Mouse (Mus musculus): Measurements from ENCODE around the gene St7. TPM values are rescaled to one million over a fixed set of nuclear protein-coding genes. Genes with fewer than 3 reads are reported as not detected.

The St7 gene
- polyA plus RNA-seq, 2 experiments: 29.7 to 33.0 TPM

DNA sequence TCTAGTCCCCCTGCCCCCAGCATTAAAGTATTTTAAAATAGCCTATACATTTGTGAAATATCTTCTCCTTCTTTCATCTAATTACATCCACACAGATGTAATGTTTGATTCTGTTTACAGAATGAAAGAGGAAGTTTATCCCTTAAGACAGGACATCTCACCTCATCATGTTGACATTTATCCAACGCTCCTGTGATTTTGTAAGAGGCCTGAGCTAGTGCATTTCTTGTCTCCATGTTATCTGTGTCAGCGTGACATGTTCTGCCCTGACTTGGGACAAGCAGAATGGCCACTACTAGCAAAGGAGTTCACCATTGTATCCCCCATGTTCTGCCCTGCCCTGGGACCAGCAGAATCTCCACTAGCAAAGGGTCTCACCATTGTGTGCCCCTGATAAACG, 270.7 kb downstream of the St7 start:
- no peak overlapping the region for H3K9ac ChIP-seq (ENCODE audit: low read depth, low read length, severe bottlenecking)
- no peaks in the 10 kb centered on the region for H3K9me3 ChIP-seq (ENCODE audit: control insufficient read depth, low read length)
- ATAC-seq (ENCODE audit: low FRiP score, low read depth) (no peak), DNase-seq (ENCODE audit: low spot score) (no peak)
- H3K27ac ChIP-seq (replicated peaks; ENCODE audit: low read depth, low read length): no peak overlapping the region
- TF ChIP-seq POLR2A (IDR thresholded peaks at IDR 0.05; ENCODE audit: borderline replicate concordance, extremely low read depth, insufficient read depth, insufficient read length): no peak
- H3K27me3 ChIP-seq (ENCODE audit: control insufficient read depth, insufficient read depth, low read length): no peaks in the 10 kb centered on the region
- H3K36me3 ChIP-seq (ENCODE audit: control insufficient read depth, insufficient read depth, low read length): no peaks in the 10 kb centered on the region
- H3K4me1 ChIP-seq (ENCODE audit: control insufficient read depth, insufficient read depth, low read length): no peaks in the 10 kb centered on the region
- 91% methylated on average over 3 of the region's 3 CpGs for WGBS
- H3K4me3 ChIP-seq (replicated peaks; ENCODE audit: low read length): no peak overlapping the region
- no peak overlapping the region for H3K4me2 ChIP-seq (replicated peaks; ENCODE audit: low read depth, low read length, severe bottlenecking)

DNA sequence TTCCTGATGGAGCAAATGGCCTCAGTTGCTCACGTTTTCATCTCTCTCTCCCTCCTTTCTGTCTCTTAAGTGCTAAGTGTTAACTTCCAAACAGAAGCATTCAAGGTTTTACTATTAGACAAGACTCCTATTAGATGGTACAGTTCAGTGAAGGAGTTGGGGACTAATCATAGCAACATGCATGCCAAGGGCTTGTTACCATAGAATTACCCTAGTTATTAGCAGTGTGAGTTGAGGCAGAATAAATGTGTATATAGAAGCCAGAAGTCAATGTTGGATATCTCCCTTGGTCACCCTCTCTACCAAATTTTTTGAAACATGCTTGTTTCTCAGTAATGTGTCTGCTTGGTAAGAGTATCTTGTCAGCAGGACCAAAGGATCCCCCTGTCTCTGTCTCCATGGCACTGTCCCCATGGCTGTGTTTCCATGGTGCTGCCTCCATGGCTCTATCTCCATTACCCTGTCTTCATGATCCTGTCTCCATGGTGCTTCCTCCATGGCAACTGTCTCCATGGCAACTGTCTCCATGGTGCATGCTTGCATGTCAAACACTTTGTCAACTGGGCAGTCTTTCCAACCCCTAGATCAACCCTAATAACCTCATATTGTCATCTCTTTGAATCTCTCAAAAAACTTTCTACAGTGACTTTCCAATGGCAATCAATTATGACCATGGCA, 275.9 kb downstream of the St7 start:
- TF ChIP-seq POLR2A (IDR thresholded peaks at IDR 0.05; ENCODE audit: borderline replicate concordance, extremely low read depth, insufficient read depth, insufficient read length): no peak
- no peaks in the 10 kb centered on the region for H3K9me3 ChIP-seq (ENCODE audit: control insufficient read depth, low read length)
- no peak overlapping the region for H3K4me2 ChIP-seq (replicated peaks; ENCODE audit: low read depth, low read length, severe bottlenecking)
- 73% methylated on average over 1 of the region's 1 CpGs for WGBS
- H3K4me3 ChIP-seq (replicated peaks; ENCODE audit: low read length): no peak overlapping the region
- no peaks in the 10 kb centered on the region for H3K27me3 ChIP-seq (ENCODE audit: control insufficient read depth, insufficient read depth, low read length)
- H3K9ac ChIP-seq (ENCODE audit: low read depth, low read length, severe bottlenecking): no peak overlapping the region
- H3K36me3 ChIP-seq (ENCODE audit: control insufficient read depth, insufficient read depth, low read length): no peaks in the 10 kb centered on the region
- DNase-seq (ENCODE audit: low spot score) (no peak), ATAC-seq (ENCODE audit: low FRiP score, low read depth) (no peak)
- no peaks in the 10 kb centered on the region for H3K4me1 ChIP-seq (ENCODE audit: control insufficient read depth, insufficient read depth, low read length)
- no peak overlapping the region for H3K27ac ChIP-seq (replicated peaks; ENCODE audit: low read depth, low read length)

DNA sequence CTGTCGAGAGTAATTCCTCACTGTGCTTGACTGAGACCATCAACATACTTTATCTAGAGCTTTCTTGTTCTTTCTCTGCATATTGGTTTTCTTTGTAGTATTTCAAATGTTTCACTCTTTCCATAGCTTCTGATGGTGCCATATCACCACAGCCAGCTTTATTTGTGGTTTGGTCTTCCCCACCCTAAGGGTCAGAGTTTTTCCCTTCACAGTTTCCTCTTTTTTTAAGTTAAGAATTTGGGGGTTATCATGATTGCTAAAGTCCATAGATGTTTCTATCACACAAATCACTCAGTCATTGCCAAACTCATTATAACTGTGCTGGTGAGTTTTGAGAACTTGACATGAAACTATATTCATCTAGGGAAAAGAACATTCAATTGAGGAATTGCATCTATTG, 277.1 kb downstream of the St7 start:
- Histone ChIP-seq H3K9ac (ENCODE audit: low read depth, low read length, severe bottlenecking) (no peak overlapping the region), H3K27ac (replicated peaks; ENCODE audit: low read depth, low read length) (no peak overlapping the region), H3K4me3 (replicated peaks; ENCODE audit: low read length) (no peak overlapping the region), H3K4me1 (ENCODE audit: control insufficient read depth, insufficient read depth, low read length) (no peaks in the 10 kb centered on the region), H3K4me2 (replicated peaks; ENCODE audit: low read depth, low read length, severe bottlenecking) (no peak overlapping the region), H3K27me3 (ENCODE audit: control insufficient read depth, insufficient read depth, low read length) (no peaks in the 10 kb centered on the region), H3K36me3 (ENCODE audit: control insufficient read depth, insufficient read depth, low read length) (no peaks in the 10 kb centered on the region), H3K9me3 (ENCODE audit: control insufficient read depth, low read length) (no peaks in the 10 kb centered on the region)
- TF ChIP-seq POLR2A (IDR thresholded peaks at IDR 0.05; ENCODE audit: borderline replicate concordance, extremely low read depth, insufficient read depth, insufficient read length): no peak
- DNase-seq (ENCODE audit: low spot score) (no peak), ATAC-seq (ENCODE audit: low FRiP score, low read depth) (no peak)
- 70% methylated on average over 1 of the region's 1 CpGs for WGBS

DNA sequence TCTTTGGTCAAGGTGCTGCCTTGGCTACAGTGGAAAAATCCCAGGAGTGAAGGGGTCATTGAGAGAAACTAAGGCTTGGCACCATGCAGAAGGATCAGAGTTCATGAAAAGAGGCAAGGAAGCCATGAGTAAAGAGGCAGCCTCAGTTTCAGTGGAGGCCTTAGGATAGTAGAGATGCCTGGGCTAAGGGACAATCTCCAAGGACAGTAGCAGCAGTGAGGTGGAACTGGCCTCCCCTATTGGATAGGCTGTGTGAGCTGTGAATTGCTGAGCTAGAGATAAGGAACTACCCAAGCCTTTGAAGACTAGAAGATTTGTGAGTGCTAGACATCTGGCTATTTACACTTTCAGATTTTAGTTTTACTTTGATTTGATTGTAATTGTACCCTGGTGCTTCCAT, 278.7 kb downstream of the St7 start:
- Histone ChIP-seq H3K27me3 (ENCODE audit: control insufficient read depth, insufficient read depth, low read length) (no peaks in the 10 kb centered on the region), H3K4me1 (ENCODE audit: control insufficient read depth, insufficient read depth, low read length) (no peaks in the 10 kb centered on the region), H3K36me3 (ENCODE audit: control insufficient read depth, insufficient read depth, low read length) (no peaks in the 10 kb centered on the region), H3K9me3 (ENCODE audit: control insufficient read depth, low read length) (no peaks in the 10 kb centered on the region), H3K27ac (replicated peaks; ENCODE audit: low read depth, low read length) (no peak overlapping the region), H3K4me3 (replicated peaks; ENCODE audit: low read length) (no peak overlapping the region), H3K4me2 (replicated peaks; ENCODE audit: low read depth, low read length, severe bottlenecking) (no peak overlapping the region), H3K9ac (ENCODE audit: low read depth, low read length, severe bottlenecking) (no peak overlapping the region)
- DNase-seq (ENCODE audit: low spot score) (no peak), ATAC-seq (ENCODE audit: low FRiP score, low read depth) (no peak)
- TF ChIP-seq POLR2A (IDR thresholded peaks at IDR 0.05; ENCODE audit: borderline replicate concordance, extremely low read depth, insufficient read depth, insufficient read length): no peak

DNA sequence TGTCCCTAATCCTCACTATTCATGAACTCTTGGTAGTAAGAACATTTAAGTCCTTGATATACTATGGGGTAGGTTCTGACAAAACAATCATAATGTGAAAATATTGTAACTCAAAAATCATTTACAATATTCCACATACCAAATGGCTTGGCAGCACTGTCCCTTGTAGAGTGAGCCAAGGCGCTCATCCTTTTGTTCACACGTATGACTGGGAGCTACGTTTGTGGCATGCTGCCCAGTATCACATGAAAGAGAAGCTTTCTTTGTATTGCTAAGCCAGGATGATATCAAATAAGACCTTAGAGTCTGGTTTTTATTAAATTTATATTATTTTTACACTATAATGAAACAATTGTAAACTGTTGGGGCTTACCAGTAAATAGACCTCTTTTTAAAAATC, 281.7 kb downstream of the St7 start:
- 75% methylated on average over 3 of the region's 3 CpGs for whole genome bisulfite sequencing
- Histone ChIP-seq H3K9ac (ENCODE audit: low read depth, low read length, severe bottlenecking) (no peak overlapping the region), H3K9me3 (ENCODE audit: control insufficient read depth, low read length) (no peaks in the 10 kb centered on the region), H3K4me2 (replicated peaks; ENCODE audit: low read depth, low read length, severe bottlenecking) (no peak overlapping the region), H3K36me3 (ENCODE audit: control insufficient read depth, insufficient read depth, low read length) (no peaks in the 10 kb centered on the region), H3K4me1 (ENCODE audit: control insufficient read depth, insufficient read depth, low read length) (no peaks in the 10 kb centered on the region), H3K4me3 (replicated peaks; ENCODE audit: low read length) (no peak overlapping the region), H3K27ac (replicated peaks; ENCODE audit: low read depth, low read length) (no peak overlapping the region), H3K27me3 (ENCODE audit: control insufficient read depth, insufficient read depth, low read length) (no peaks in the 10 kb centered on the region)
- ATAC-seq (ENCODE audit: low FRiP score, low read depth): no peak
- no peak for DNase-seq (ENCODE audit: low spot score)
- no peak for TF ChIP-seq POLR2A (IDR thresholded peaks at IDR 0.05; ENCODE audit: borderline replicate concordance, extremely low read depth, insufficient read depth, insufficient read length)

DNA sequence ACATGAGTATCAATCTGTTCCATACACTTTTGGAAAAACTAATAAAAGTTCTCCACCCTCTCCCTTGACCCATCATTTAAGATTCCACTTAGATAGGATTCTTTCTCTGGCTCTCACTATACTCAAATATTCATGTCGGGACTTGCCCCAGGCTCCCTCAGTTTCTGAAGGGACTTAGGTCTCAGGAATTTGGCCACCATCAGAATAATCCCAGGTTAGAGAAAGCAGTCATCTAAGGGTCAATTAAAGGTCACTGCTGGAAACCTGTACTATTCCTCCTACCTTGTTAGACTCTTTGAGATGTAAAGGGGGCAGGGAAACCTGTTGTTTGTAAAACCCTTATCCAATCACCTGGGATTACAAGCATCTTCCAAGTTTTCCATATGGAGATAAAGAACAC, 284.4 kb downstream of the St7 start:
- Histone ChIP-seq H3K4me1 (ENCODE audit: control insufficient read depth, insufficient read depth, low read length) (no peaks in the 10 kb centered on the region), H3K4me3 (replicated peaks; ENCODE audit: low read length) (no peak overlapping the region), H3K27me3 (ENCODE audit: control insufficient read depth, insufficient read depth, low read length) (no peaks in the 10 kb centered on the region), H3K27ac (replicated peaks; ENCODE audit: low read depth, low read length) (no peak overlapping the region), H3K4me2 (replicated peaks; ENCODE audit: low read depth, low read length, severe bottlenecking) (no peak overlapping the region), H3K9ac (ENCODE audit: low read depth, low read length, severe bottlenecking) (no peak overlapping the region), H3K9me3 (ENCODE audit: control insufficient read depth, low read length) (no peaks in the 10 kb centered on the region), H3K36me3 (ENCODE audit: control insufficient read depth, insufficient read depth, low read length) (no peaks in the 10 kb centered on the region)
- 54% methylated on average over 1 of the region's 1 CpGs for WGBS
- no peak for DNase-seq (ENCODE audit: low spot score)
- TF ChIP-seq POLR2A (IDR thresholded peaks at IDR 0.05; ENCODE audit: borderline replicate concordance, extremely low read depth, insufficient read depth, insufficient read length): no peak
- no peak for ATAC-seq (ENCODE audit: low FRiP score, low read depth)

Measured in limb, embryonic 14.5 days (tissue).